Mouse (Mus musculus) brain, embryonic 14.5 days (tissue): ENCODE measurements around the gene Ccdc106.

ENCODE experiments used
- CTCF ChIP-seq: fragments of 200-500 bp; IDR thresholded peaks from 2 replicates; pipeline ENCODE4 v1.5.1; 2012; ENCODE audit warnings: inconsistent platforms, mild to moderate bottlenecking, moderate library complexity, borderline replicate concordance; ENCODE audit not compliant: insufficient read depth, insufficient read length; ENCODE audit errors: extremely low read depth
- POLR2A ChIP-seq: fragments of 200-500 bp; IDR thresholded peaks from 2 replicates; pipeline ENCODE4 v1.6.1; 2012; ENCODE audit warnings: mild to moderate bottlenecking, inconsistent platforms, borderline replicate concordance; ENCODE audit not compliant: poor library complexity, insufficient read depth, insufficient read length, severe bottlenecking; ENCODE audit errors: extremely low read depth

DNA sequence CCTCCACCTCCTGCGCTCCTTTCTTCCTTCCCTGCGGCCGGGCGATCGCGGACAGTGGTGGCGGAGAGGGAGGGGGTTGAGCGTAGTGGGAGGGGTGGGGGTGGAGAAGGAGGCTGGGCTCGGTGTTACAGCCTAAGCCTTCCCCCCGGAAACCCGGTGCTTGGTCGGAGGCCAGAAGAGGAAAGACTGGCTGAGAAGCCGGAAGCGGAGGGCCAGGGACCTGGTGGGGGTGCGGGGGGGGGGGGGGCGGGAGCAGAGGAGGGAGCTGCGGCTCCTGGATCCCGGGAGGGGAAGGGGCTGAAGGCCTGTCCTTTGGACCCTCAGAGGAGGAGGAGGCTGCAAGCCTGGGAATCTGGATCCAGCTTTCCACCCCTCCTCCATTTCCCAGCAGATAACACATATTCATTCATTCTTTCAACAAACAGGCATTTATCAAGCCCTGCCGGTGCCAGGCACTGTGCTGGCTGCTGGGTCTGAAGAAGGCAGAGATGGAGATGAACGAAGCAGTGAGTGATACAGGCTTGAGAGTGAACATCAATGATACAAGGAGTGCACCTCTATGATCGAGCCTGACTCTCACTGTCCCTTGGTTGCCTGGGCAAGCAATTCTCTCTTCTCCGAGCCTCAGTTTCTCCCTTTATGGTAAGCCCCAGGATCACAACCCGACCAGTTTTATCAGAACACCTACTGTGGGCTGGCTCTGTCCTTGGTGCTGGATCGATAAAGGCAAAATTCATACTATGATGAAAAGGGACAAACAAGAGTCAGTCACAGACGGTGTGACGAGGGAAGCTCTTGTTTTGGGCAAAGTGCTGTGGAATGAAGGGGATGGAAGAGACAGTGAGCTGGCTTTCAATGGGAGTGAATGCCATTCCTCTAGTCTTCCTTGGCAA is 24.1 kb upstream of the Ccdc106 start, which contains the start of gene Zfp579:
- TF ChIP-seq POLR2A (peak; percentile 77; the same call in 1 of the 2 replicates), CTCF (no peak)
